Mouse (Mus musculus) adrenal gland (tissue): ENCODE results near the gene Nphs2.

Source experiments
- intact Hi-C: fragments of 180-260 bp; cut with DNase I; formaldehyde crosslinking; loops from one replicate; pipeline ENCODE4 v1.15.1; 2025

The Nphs2 gene

DNA sequence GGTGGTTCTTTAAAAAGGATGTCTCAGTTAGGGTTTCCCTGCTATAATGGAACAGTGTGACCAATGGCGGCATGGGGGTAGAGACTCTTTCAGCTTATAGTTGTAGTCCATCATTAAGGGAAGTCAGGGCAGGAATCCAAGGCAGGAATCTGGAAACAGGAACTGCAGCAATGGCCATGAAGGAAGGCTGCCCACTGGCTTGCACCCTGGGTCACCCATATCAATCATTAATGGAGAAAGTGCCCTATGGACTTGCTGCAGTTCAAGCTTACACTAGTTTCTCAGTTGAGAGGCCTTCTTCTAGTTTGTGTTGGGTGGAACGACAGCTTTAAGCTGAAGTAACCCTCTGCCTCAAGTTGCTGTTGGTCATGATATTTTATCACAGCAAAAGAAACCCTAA is 41.9 kb downstream of the Nphs2 start:
- intact Hi-C loops: no loop called here

GRCm38 (mm10) chr1:156365740-156366139 is 55.2 kb downstream of the Nphs2 start, which contains the start of gene Gm2000:
Gene Gm2000 (plus strand): TSS chr1:156366040.
- intact Hi-C loops: no loop called here
